Mouse (Mus musculus): Measurements from ENCODE around the gene Iscu. TPM values are rescaled to one million over a fixed set of nuclear protein-coding genes. Genes with fewer than 3 reads are reported as not detected.
A peak's percentile ranks its signal among the peaks of the same experiment; 100 is the strongest.

Iscu gene
- polyA plus RNA-seq, 1 experiment, result 196 TPM

GRCm38 (mm10) chr5:113812638-113813037, 40.1 kb downstream of the Iscu start:
- Histone ChIP-seq H3K4me1 (ENCODE audit: control insufficient read depth, insufficient read depth, low read length) (no peaks in the 10 kb centered on the region), H3K4me3 (ENCODE audit: insufficient read depth, low read length) (no peak overlapping the region), H3K27ac (ENCODE audit: insufficient read depth, low read length) (no peak overlapping the region)
- no peak for TF ChIP-seq CTCF (IDR thresholded peaks at IDR 0.05; ENCODE audit: extremely low read depth, insufficient read depth, low read length)
- TF ChIP-seq POLR2A (IDR thresholded peaks at IDR 0.05; ENCODE audit: extremely low read depth, insufficient read depth, low read length), result no peak

GRCm38 (mm10) chr5:113813608-113814007, 41.1 kb downstream of the Iscu start:
- Histone ChIP-seq H3K27ac (ENCODE audit: insufficient read depth, low read length) (no peak overlapping the region), H3K4me1 (ENCODE audit: control insufficient read depth, insufficient read depth, low read length) (no peaks in the 10 kb centered on the region), H3K4me3 (ENCODE audit: insufficient read depth, low read length) (no peak overlapping the region)
- no peak for TF ChIP-seq CTCF (IDR thresholded peaks at IDR 0.05; ENCODE audit: extremely low read depth, insufficient read depth, low read length)
- TF ChIP-seq POLR2A (IDR thresholded peaks at IDR 0.05; ENCODE audit: extremely low read depth, insufficient read depth, low read length), result no peak

DNA sequence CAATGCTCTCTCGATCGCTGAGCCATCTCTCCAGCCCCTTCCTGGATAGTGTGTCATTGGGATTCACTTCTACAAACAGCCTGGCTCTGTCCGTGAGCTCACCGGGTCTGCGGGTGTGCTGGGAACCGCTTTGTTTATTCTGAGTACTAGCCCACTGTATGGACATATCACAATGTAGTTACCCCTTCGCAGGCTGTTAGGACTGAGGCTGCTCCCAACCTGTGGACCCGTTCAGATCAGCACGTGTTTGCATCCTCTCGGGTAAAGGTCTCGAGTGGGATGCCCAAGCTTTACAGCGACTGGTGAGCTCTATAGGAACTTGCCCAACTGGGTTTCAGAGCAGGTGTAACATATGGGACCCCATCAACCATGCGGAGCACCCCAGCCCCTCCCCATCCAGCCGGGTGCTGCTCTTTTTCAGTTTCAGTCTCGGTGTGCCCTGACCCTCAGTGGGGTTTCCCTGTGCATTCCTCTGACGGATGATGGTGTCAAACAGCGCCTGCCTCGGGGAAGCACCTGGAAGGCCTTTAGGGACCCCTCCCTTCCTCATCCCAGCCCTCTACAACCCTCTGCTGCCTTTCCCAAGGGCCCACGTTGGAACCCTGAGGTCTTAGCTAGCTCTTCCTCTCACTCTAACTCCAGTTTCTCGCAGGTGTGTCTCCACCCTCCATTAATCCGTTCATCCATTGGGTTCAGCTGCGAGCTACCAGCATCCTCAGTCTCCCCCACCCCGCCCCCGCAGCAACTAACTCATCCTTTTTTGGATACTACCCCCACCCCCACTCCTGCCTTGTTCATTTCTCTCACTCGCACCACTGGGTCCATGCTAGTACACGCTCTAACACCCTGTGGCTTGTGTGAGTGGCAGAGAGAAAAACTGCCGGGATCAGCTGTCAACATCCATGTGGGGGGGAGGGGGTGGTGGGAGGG, 41.8 kb downstream of the Iscu start:
- H3K4me1 ChIP-seq (ENCODE audit: control insufficient read depth, insufficient read depth, low read length), result no peaks in the 10 kb centered on the region
- H3K4me3 ChIP-seq (ENCODE audit: insufficient read depth, low read length), result no peak overlapping the region
- no peak for TF ChIP-seq POLR2A (IDR thresholded peaks at IDR 0.05; ENCODE audit: extremely low read depth, insufficient read depth, low read length)
- no peak for TF ChIP-seq CTCF (IDR thresholded peaks at IDR 0.05; ENCODE audit: extremely low read depth, insufficient read depth, low read length)
- no peak overlapping the region for H3K27ac ChIP-seq (ENCODE audit: insufficient read depth, low read length)

- no peak overlapping the region for H3K4me3 ChIP-seq (ENCODE audit: insufficient read depth, low read length)
- TF ChIP-seq POLR2A (IDR thresholded peaks at IDR 0.05; ENCODE audit: extremely low read depth, insufficient read depth, low read length) (no peak), CTCF (IDR thresholded peaks at IDR 0.05; ENCODE audit: extremely low read depth, insufficient read depth, low read length) (no peak)
- no peak overlapping the region for H3K27ac ChIP-seq (ENCODE audit: insufficient read depth, low read length)
- no peaks in the 10 kb centered on the region for H3K4me1 ChIP-seq (ENCODE audit: control insufficient read depth, insufficient read depth, low read length)
These were observed 42.5 kb downstream of the Iscu start for GRCm38 (mm10) chr5:113815041-113815389.

- Histone ChIP-seq H3K4me3 (ENCODE audit: insufficient read depth, low read length) (no peak overlapping the region), H3K4me1 (ENCODE audit: control insufficient read depth, insufficient read depth, low read length) (no peaks in the 10 kb centered on the region), H3K27ac (ENCODE audit: insufficient read depth, low read length) (no peak overlapping the region)
- peak; percentile 63 for TF ChIP-seq CTCF (IDR thresholded peaks at IDR 0.05; ENCODE audit: extremely low read depth, insufficient read depth, low read length)
- TF ChIP-seq POLR2A (IDR thresholded peaks at IDR 0.05; ENCODE audit: extremely low read depth, insufficient read depth, low read length), result no peak
These were observed 43.1 kb downstream of the Iscu start for GRCm38 (mm10) chr5:113815638-113816152.

GRCm38 (mm10) chr5:113818572-113818971, 46.0 kb downstream of the Iscu start:
- TF ChIP-seq POLR2A (IDR thresholded peaks at IDR 0.05; ENCODE audit: extremely low read depth, insufficient read depth, low read length) (no peak), CTCF (IDR thresholded peaks at IDR 0.05; ENCODE audit: extremely low read depth, insufficient read depth, low read length) (no peak)
- H3K27ac ChIP-seq (ENCODE audit: insufficient read depth, low read length), result no peak overlapping the region
- H3K4me3 ChIP-seq (ENCODE audit: insufficient read depth, low read length), result no peak overlapping the region
- no peaks in the 10 kb centered on the region for H3K4me1 ChIP-seq (ENCODE audit: control insufficient read depth, insufficient read depth, low read length)

DNA sequence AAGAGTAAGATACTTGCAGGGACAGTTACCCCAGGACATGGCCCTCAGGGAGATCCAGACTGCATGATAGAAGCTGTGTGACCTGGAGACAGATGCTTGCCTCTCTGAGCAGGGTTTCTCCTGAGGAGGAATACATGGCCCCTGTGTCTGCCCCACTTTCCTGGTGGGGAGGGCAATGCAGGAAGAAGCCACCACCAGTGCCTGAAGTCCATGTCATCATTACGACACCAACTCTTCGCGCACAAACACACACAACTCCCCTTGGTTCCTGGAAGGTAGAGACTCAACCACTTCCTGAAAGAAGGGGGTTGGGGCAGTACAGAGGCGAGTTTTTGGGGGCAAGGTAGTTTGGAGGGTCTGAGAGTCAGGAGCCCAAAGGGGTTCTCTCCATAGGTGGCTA, 51.7 kb downstream of the Iscu start:
- Histone ChIP-seq H3K4me1 (ENCODE audit: control insufficient read depth, insufficient read depth, low read length) (no peaks in the 10 kb centered on the region), H3K4me3 (ENCODE audit: insufficient read depth, low read length) (no peak overlapping the region), H3K27ac (ENCODE audit: insufficient read depth, low read length) (no peak overlapping the region)
- TF ChIP-seq POLR2A (IDR thresholded peaks at IDR 0.05; ENCODE audit: extremely low read depth, insufficient read depth, low read length) (no peak), CTCF (IDR thresholded peaks at IDR 0.05; ENCODE audit: extremely low read depth, insufficient read depth, low read length) (no peak)

GRCm38 (mm10) chr5:113825558-113825957, 53.0 kb downstream of the Iscu start:
- Histone ChIP-seq H3K4me1 (ENCODE audit: control insufficient read depth, insufficient read depth, low read length) (no peaks in the 10 kb centered on the region), H3K4me3 (ENCODE audit: insufficient read depth, low read length) (no peak overlapping the region), H3K27ac (ENCODE audit: insufficient read depth, low read length) (no peak overlapping the region)
- TF ChIP-seq CTCF (IDR thresholded peaks at IDR 0.05; ENCODE audit: extremely low read depth, insufficient read depth, low read length) (no peak), POLR2A (IDR thresholded peaks at IDR 0.05; ENCODE audit: extremely low read depth, insufficient read depth, low read length) (no peak)

DNA sequence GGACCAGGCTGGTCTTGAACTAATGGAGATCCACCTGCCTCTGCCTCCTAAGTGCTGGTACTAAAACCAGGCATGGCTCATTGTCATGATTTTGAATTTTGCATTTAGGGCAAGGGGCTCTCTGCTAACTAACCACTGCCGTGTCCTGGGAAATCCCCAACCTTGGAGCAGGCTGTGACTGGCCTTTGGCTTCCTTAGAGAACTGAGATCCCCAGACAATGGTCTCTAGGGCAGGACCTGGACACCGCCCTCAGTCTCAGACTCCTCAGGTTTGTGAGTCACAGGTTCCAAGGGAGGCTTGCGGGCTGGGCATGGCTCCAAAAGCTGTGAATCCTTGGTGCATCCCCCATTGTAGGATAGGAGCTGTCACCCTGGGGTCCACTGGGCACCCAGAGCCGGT, 54.1 kb downstream of the Iscu start:
- H3K27ac ChIP-seq (ENCODE audit: insufficient read depth, low read length), result no peak overlapping the region
- no peak overlapping the region for H3K4me3 ChIP-seq (ENCODE audit: insufficient read depth, low read length)
- H3K4me1 ChIP-seq (ENCODE audit: control insufficient read depth, insufficient read depth, low read length), result no peaks in the 10 kb centered on the region
- TF ChIP-seq CTCF (IDR thresholded peaks at IDR 0.05; ENCODE audit: extremely low read depth, insufficient read depth, low read length) (no peak), POLR2A (IDR thresholded peaks at IDR 0.05; ENCODE audit: extremely low read depth, insufficient read depth, low read length) (no peak)

Other genes with a start within 250 kb of the Iscu start
- gene Cmklr1, start 122.3 kb upstream of the Iscu start, polyA plus RNA-seq (2012; rRNA removed), result 3.9 and 4.0 TPM in 2 replicates
- not detected in 2 replicates for gene 1700069L16Rik, start 48.0 kb upstream of the Iscu start, polyA plus RNA-seq (2012; rRNA removed)
- 8.2 and 8.5 TPM in 2 replicates for gene Ficd, start 36.9 kb upstream of the Iscu start, polyA plus RNA-seq (2012; rRNA removed)
- gene Sart3, start 238 bp upstream of the Iscu start, polyA plus RNA-seq (2012; rRNA removed), result 33.2 and 39.0 TPM in 2 replicates
- gene Tmem119, start 27.8 kb downstream of the Iscu start, polyA plus RNA-seq (2012; rRNA removed), result 25.4 and 26.0 TPM in 2 replicates
- 43.5 TPM in 2 replicates for gene Selplg, start 59.9 kb downstream of the Iscu start, polyA plus RNA-seq (2012; rRNA removed)
- gene Coro1c, start 136.0 kb downstream of the Iscu start, polyA plus RNA-seq (2012; rRNA removed), result 66.1 and 70.5 TPM in 2 replicates
- 9.8 and 10.3 TPM in 2 replicates for gene Ssh1, start 221.1 kb downstream of the Iscu start, polyA plus RNA-seq (2012; rRNA removed)
- gene Dao, start 231.0 kb downstream of the Iscu start, polyA plus RNA-seq (2012; rRNA removed), result 0.06 TPM in 1 of 2 replicates, not detected in the other

All from cortical plate, adult 2 months (tissue).